ENCODE assay signal across 11 mouse cellular contexts in genomic region chr3:95957359-95958148, GRCm38 (mm10). TPM values are rescaled to one million over a fixed set of nuclear protein-coding genes. Genes with fewer than 3 reads are reported as not detected.
DNase-seq lines count a peak whose midpoint lies in the region; ATAC-seq and TF ChIP-seq lines count a peak whose summit lies in the region.
"Had no signal": no experiment of that assay in that cellular context is flagged by ENCODE, and none has a peak within 500 bp of the region (broad histone marks: within the 10 kb centered on the region; RNA-seq: fewer than 3 reads in every experiment).

No protein-coding gene starts in this region.

- H3K9ac ChIP-seq in hindbrain, postnatal 0 days (replicated peaks; ENCODE audit: low read length), result no peak overlapping the region
- no peak overlapping the region for H3K9ac ChIP-seq in hindbrain, embryonic 13.5 days
- peak overlapping the region; percentile 49 for H3K9ac ChIP-seq in heart, embryonic 14.5 days (ENCODE audit: low read length)
- no peak overlapping the region for H3K9ac ChIP-seq in lung, postnatal 0 days (replicated peaks; ENCODE audit: low read depth)
- H3K9ac ChIP-seq: embryonic facial prominence, embryonic 15.5 days; liver, embryonic 14.5 days had no signal

- no peaks in the 10 kb centered on the region for H3K27me3 ChIP-seq in hindbrain, postnatal 0 days (ENCODE audit: insufficient read depth, low read length)
- H3K27me3 ChIP-seq in hindbrain, embryonic 13.5 days, result no peaks in the 10 kb centered on the region
- H3K27me3 ChIP-seq in heart, embryonic 14.5 days (ENCODE audit: control insufficient read depth, insufficient read depth, low read length), result no peaks in the 10 kb centered on the region
- no peaks in the 10 kb centered on the region for H3K27me3 ChIP-seq in lung, postnatal 0 days (replicated peaks; ENCODE audit: insufficient read depth, low read length)
- H3K27me3 ChIP-seq: embryonic facial prominence, embryonic 15.5 days had no signal

- no peak for ATAC-seq in hindbrain, postnatal 0 days
- no peak for ATAC-seq in hindbrain, embryonic 13.5 days (ENCODE audit: low FRiP score)
- ATAC-seq in heart, embryonic 14.5 days (ENCODE audit: insufficient number of reproducible peaks, insufficient read depth, low FRiP score, low read depth), result 0 out of 2 replicates have a peak, but pooled peaks have one; percentile 25
- peak; percentile 93 for ATAC-seq in lung, postnatal 0 days

- WGBS in hindbrain, postnatal 0 days, result 51% methylated on average over 8 of the region's 8 CpGs
- WGBS in hindbrain, embryonic 13.5 days, result 68% methylated on average over 8 of the region's 8 CpGs
- 20% methylated on average over 8 of the region's 8 CpGs for WGBS in heart, embryonic 14.5 days
- WGBS in lung, postnatal 0 days, result 26% methylated on average over 8 of the region's 8 CpGs

- H3K9me3 ChIP-seq in hindbrain, postnatal 0 days (ENCODE audit: low read length), result no peaks in the 10 kb centered on the region
- no peaks in the 10 kb centered on the region for H3K9me3 ChIP-seq in hindbrain, embryonic 13.5 days
- H3K9me3 ChIP-seq in heart, embryonic 14.5 days (ENCODE audit: control insufficient read depth, low read length), result no peaks in the 10 kb centered on the region
- no peaks in the 10 kb centered on the region for H3K9me3 ChIP-seq in lung, postnatal 0 days (ENCODE audit: low read length)
- H3K9me3 ChIP-seq: embryonic facial prominence, embryonic 15.5 days had no signal

- no peak overlapping the region for H3K4me2 ChIP-seq in hindbrain, postnatal 0 days (ENCODE audit: low read depth, low read length)
- H3K4me2 ChIP-seq in hindbrain, embryonic 13.5 days, result no peak overlapping the region
- peak overlapping the region; percentile 50 for H3K4me2 ChIP-seq in heart, embryonic 14.5 days (ENCODE audit: low read length)
- no peak overlapping the region for H3K4me2 ChIP-seq in lung, postnatal 0 days (replicated peaks; ENCODE audit: low read depth, low read length)
- H3K4me2 ChIP-seq: embryonic facial prominence, embryonic 15.5 days had no signal

- H3K4me3 ChIP-seq in hindbrain, postnatal 0 days (ENCODE audit: low read length), result no peak overlapping the region
- no peak overlapping the region for H3K4me3 ChIP-seq in hindbrain, embryonic 13.5 days
- H3K4me3 ChIP-seq in heart, embryonic 14.5 days (ENCODE audit: control insufficient read depth in 1 of 2, insufficient read depth in 1 of 2, low read depth in 1 of 2, low read length in 2 of 2), result no peak overlapping the region
- H3K4me3 ChIP-seq in lung, postnatal 0 days (ENCODE audit: low read depth, low read length), result no peak overlapping the region
- H3K4me3 ChIP-seq: embryonic facial prominence, embryonic 15.5 days had no signal

- TF ChIP-seq EP300 in lung, postnatal 0 days (IDR thresholded peaks at IDR 0.05), result peak; percentile 78

- H3K36me3 ChIP-seq in hindbrain, postnatal 0 days (ENCODE audit: insufficient read depth, low read length), result no peaks in the 10 kb centered on the region
- H3K36me3 ChIP-seq in hindbrain, embryonic 13.5 days, result no peaks in the 10 kb centered on the region
- no peaks in the 10 kb centered on the region for H3K36me3 ChIP-seq in heart, embryonic 14.5 days (ENCODE audit: control insufficient read depth, insufficient read depth, low read length)
- no peaks in the 10 kb centered on the region for H3K36me3 ChIP-seq in lung, postnatal 0 days (ENCODE audit: insufficient read depth, low read length)
- H3K36me3 ChIP-seq: embryonic facial prominence, embryonic 15.5 days; G1E had no signal

- no peak overlapping the region for H3K27ac ChIP-seq in hindbrain, postnatal 0 days
- no peak overlapping the region for H3K27ac ChIP-seq in hindbrain, embryonic 13.5 days
- peak overlapping the region; percentile 98 to 99 for H3K27ac ChIP-seq in heart, embryonic 14.5 days (replicated peaks in 1 of 2; ENCODE audit: control insufficient read depth in 1 of 2, insufficient read depth in 1 of 2, low read depth in 2 of 2, low read length in 2 of 2)
- peak overlapping the region; percentile 71 for H3K27ac ChIP-seq in lung, postnatal 0 days (ENCODE audit: low read length)
- H3K27ac ChIP-seq: embryonic facial prominence, embryonic 15.5 days; liver, embryonic 14.5 days had no signal

- TF ChIP-seq CTCF in hindbrain, postnatal 0 days (IDR thresholded peaks at IDR 0.05; ENCODE audit: low read depth), result no peak
- TF ChIP-seq CTCF in lung, postnatal 0 days (IDR thresholded peaks at IDR 0.05), result no peak

- H3K4me1 ChIP-seq in hindbrain, postnatal 0 days (ENCODE audit: insufficient read depth, low read length), result no peaks in the 10 kb centered on the region
- H3K4me1 ChIP-seq in hindbrain, embryonic 13.5 days (replicated peaks), result 0 out of 2 replicates have a peak, but pooled peaks cover 7% of the 10 kb centered on the region
- H3K4me1 ChIP-seq in heart, embryonic 14.5 days (ENCODE audit: control insufficient read depth in 2 of 2, insufficient read depth in 2 of 2, low read length in 2 of 2), result peaks cover 25 to 32% of the 10 kb centered on the region in 2 experiments
- H3K4me1 ChIP-seq in lung, postnatal 0 days (ENCODE audit: insufficient read depth, low read depth, low read length), result no peaks in the 10 kb centered on the region

- peak; percentile 57 for DNase-seq in hindbrain, postnatal 0 days (ENCODE audit: low spot score)
- peak; percentile 75 for DNase-seq in adipocyte (ENCODE audit: low spot score)
- peak; percentile 95 for DNase-seq in lung, postnatal 0 days (ENCODE audit: low spot score)
- DNase-seq in retina, embryonic 14.5 days (ENCODE audit: low spot score), result no peak
- DNase-seq in testis, postnatal 10 days (ENCODE audit: low spot score), result no peak
- DNase-seq in thymus, postnatal 25 days, result no peak

RNA-seq across cellular contexts. Expression of gene Anp32e, which starts 28.5 kb away (rescaled TPM):
- 26.2 and 27.5 TPM in 2 replicates for total RNA-seq in hindbrain, postnatal 0 days (2014; rRNA removed)
- 127 and 128 TPM in 2 replicates for polyA plus RNA-seq in hindbrain, postnatal 0 days (2015; fragmentation: Nextera tagmentation; extraction: Ambion mirVana)
- polyA plus RNA-seq in hindbrain, embryonic 13.5 days (2015; fragmentation: Nextera tagmentation; extraction: Ambion mirVana), result 167 and 175 TPM in 2 replicates
- 58.3 and 65.3 TPM in 2 replicates for polyA plus RNA-seq in heart, embryonic 14.5 days (2014; fragmentation: Nextera tagmentation; extraction: Ambion mirVana)
- 72.5 and 79.6 TPM in 2 replicates for polyA plus RNA-seq in lung, postnatal 0 days (2015; fragmentation: Nextera tagmentation; extraction: Ambion mirVana)

RNA-seq across cellular contexts. Expression of gene Plekho1, which starts 38.2 kb away (rescaled TPM):
- 45.5 and 57.8 TPM in 2 replicates for total RNA-seq in hindbrain, postnatal 0 days (2014; rRNA removed)
- polyA plus RNA-seq in hindbrain, postnatal 0 days (2015; fragmentation: Nextera tagmentation; extraction: Ambion mirVana), result 37.9 and 39.0 TPM in 2 replicates
- polyA plus RNA-seq in hindbrain, embryonic 13.5 days (2015; fragmentation: Nextera tagmentation; extraction: Ambion mirVana), result 59.5 and 65.4 TPM in 2 replicates
- polyA plus RNA-seq in heart, embryonic 14.5 days (2014; fragmentation: Nextera tagmentation; extraction: Ambion mirVana), result 65.0 and 73.7 TPM in 2 replicates
- 53.5 and 55.4 TPM in 2 replicates for polyA plus RNA-seq in lung, postnatal 0 days (2015; fragmentation: Nextera tagmentation; extraction: Ambion mirVana)

RNA-seq across cellular contexts. Expression of gene Car14, which starts 53.1 kb away (rescaled TPM):
- total RNA-seq in hindbrain, postnatal 0 days (2014; rRNA removed), result 7.5 and 9.4 TPM in 2 replicates
- polyA plus RNA-seq in hindbrain, postnatal 0 days (2015; fragmentation: Nextera tagmentation; extraction: Ambion mirVana), result 16.7 and 17.8 TPM in 2 replicates
- polyA plus RNA-seq in hindbrain, embryonic 13.5 days (2015; fragmentation: Nextera tagmentation; extraction: Ambion mirVana), result 6.5 and 10.9 TPM in 2 replicates
- polyA plus RNA-seq in heart, embryonic 14.5 days (2014; fragmentation: Nextera tagmentation; extraction: Ambion mirVana), result 45.5 and 49.7 TPM in 2 replicates
- polyA plus RNA-seq in lung, postnatal 0 days (2015; fragmentation: Nextera tagmentation; extraction: Ambion mirVana), result 4.4 and 4.5 TPM in 2 replicates
- polyA plus RNA-seq: G1E had no signal

Comparison
In these comparisons a context has a peak if more than half of its experiments do, and no peak if none do; other contexts are left out.
1. ATAC-seq: peak in heart, embryonic 14.5 days (single experiment) and lung, postnatal 0 days (single experiment); none in hindbrain, postnatal 0 days (single experiment) and hindbrain, embryonic 13.5 days (single experiment).
2. DNase-seq: peak in hindbrain, postnatal 0 days (single experiment), adipocyte (single experiment) and lung, postnatal 0 days (single experiment); none in retina, embryonic 14.5 days (single experiment), testis, postnatal 10 days (single experiment) and thymus, postnatal 25 days (single experiment).
3. H3K27ac ChIP-seq: peak in heart, embryonic 14.5 days (2 of 2) and lung, postnatal 0 days (single experiment); none in hindbrain, postnatal 0 days (single experiment) and hindbrain, embryonic 13.5 days (single experiment).